Mouse (Mus musculus): Measurements from ENCODE around the gene Flvcr2.

Flvcr2 gene

DNA sequence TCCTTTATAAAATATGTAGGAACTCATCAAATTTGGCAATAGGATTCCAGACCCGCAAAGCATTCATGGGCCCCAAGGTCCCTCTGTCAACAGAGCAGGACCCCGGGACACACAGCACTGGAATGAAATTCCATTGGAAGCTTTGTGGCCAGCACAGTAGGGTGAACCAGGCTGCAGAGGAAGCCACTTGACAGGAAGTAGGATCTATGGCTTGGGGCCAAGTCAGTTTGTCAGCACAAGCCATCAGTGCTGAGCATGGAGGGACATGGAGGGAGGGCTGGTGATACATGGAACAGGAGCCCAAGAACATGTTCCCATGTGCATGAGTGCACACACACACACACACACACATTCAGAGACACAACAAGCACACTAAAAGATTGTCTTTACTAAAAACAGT lies 10.1 kb upstream of the Flvcr2 start:
- DNase-seq = peak; percentile 35 to 41

GRCm38 (mm10) chr12:85736960-85737359 lies 9.4 kb upstream of the Flvcr2 start:
- DNase-seq = no peak

- DNase-seq = peak in 1 of 2 experiments; percentile 22
These were observed 419 bp downstream of the Flvcr2 start for GRCm38 (mm10) chr12:85746696-85747219.

GRCm38 (mm10) chr12:85747343-85747742 lies 1.0 kb downstream of the Flvcr2 start:
- peak in 1 of 2 experiments; percentile 29 for DNase-seq

- no peak for DNase-seq
These were observed 3.5 kb downstream of the Flvcr2 start for GRCm38 (mm10) chr12:85749861-85750260.

GRCm38 (mm10) chr12:85752116-85752515 lies 5.8 kb downstream of the Flvcr2 start:
- no peak for DNase-seq

DNA sequence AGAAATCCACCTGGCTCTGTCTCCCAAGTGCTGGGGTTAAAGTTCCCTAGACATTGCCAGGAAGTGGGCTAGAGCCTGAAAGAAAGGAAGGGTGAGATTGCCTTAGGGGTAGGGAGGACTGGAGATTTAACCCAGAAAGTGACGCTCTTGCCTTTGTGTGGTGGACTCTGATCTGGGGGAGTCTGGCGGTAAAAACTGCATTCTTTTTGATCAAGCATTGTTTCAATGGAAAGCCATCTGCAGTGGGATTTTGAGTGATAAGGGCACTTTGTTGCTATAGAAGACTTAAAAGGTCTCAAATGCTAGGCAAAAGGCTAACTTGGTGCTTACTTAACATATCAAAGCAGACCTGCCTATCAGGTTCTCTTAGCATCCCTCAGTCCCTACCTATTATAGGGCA lies 6.9 kb downstream of the Flvcr2 start:
- no peak for DNase-seq

DNA sequence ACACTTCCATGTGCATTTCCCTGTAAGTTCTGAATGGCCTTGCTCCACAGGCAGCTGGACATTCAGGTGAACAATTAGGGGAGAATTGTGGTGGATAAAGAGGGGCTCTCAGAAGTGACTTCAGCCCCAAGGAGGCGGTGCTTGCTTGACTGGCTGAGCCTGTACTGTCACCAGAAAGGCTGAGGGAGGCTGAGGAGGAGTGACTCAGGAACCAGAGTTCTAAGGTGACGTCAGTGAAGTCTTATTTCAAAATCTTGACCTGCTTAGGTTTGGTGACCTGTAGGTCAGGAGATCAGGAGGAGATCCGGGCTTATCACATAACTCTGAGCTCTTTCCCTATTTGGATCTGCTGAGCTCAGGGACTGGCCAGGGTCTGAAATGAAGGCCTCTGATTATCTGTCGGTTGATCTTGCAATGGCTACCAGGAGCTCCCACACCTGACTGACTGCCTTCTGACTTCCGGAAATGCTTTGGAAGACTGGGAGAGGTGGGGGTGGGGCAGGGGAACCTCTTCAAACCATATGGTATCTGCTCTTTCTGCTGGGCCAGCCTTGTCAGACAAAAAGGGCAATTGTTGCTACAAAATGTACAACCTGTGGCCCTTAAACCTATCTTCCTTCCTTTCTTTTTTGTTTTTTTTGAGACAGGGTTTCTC lies 8.4 kb downstream of the Flvcr2 start:
- DNase-seq = no peak

GRCm38 (mm10) chr12:85756455-85756854 lies 10.1 kb downstream of the Flvcr2 start:
- no peak for DNase-seq

- no peak for DNase-seq
These were observed 10.7 kb downstream of the Flvcr2 start for GRCm38 (mm10) chr12:85757074-85757473.

- peak in 1 of 2 experiments; percentile 37 for DNase-seq
These were observed 12.4 kb downstream of the Flvcr2 start for GRCm38 (mm10) chr12:85758741-85759140.

DNA sequence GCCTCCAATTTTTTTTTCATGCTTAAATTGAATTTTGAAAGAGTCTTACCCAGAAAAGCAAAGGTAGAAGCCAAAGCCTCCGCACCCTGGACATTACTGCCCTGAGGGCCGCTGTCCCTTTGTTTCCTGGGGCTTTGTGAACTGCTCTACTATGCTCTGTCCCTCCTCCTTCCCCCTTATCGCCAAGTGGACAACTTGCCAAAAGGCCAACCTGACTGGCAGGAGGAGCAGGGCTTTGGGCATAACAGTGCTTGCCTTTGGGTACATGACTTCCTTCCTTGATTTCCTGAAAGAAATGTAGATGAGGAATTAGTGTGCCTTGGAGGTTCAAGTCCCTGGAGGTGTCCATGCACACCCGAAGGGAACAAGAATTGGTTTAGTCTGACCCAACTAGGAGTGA lies 15.1 kb downstream of the Flvcr2 start:
- no peak for DNase-seq

GRCm38 (mm10) chr12:85764686-85765085 lies 18.3 kb downstream of the Flvcr2 start:
- DNase-seq = no peak

DNA sequence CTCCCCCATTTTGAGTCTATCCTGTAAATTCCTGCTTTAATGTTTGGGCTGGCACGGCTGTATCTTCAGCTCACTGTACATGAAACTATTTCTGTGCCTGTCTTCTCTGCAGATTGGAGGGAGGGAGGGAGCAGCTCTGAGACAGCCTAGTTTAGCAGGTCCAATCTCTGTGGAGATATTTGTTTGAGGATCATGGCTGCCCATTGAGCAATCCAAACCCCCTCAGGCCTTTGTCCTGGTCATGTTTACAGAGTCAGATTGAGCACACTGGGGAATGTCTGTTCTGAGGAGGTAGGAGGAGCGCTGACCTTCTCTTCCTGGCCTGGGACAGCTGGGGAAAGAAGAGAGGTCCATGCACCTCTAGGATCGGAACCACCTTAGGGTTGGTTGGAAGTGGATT lies 19.9 kb downstream of the Flvcr2 start:
- no peak for DNase-seq

DNA sequence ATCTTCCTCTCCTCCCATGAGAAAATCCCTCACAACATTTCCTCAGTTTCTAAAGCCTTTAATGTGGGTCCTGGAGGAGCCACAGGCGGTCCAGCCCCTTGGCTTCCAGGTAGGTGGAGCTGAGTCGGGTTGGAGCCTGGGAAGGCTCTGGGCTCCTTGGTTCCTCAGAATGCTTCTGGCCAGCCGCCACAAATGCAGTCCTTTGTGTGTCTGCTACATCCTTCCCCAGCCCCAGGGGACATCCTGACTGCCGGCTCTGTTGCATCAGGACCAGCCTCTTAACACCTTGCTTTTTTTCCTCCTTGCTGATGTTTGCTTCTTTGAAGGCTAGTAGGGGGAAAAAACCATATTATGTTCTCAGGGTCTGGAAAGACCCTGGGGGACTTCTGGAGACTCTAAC lies 21.4 kb downstream of the Flvcr2 start:
- DNase-seq = no peak

- DNase-seq = peak; percentile 31 to 35
These were observed 25.0 kb downstream of the Flvcr2 start for GRCm38 (mm10) chr12:85771356-85771755.

DNA sequence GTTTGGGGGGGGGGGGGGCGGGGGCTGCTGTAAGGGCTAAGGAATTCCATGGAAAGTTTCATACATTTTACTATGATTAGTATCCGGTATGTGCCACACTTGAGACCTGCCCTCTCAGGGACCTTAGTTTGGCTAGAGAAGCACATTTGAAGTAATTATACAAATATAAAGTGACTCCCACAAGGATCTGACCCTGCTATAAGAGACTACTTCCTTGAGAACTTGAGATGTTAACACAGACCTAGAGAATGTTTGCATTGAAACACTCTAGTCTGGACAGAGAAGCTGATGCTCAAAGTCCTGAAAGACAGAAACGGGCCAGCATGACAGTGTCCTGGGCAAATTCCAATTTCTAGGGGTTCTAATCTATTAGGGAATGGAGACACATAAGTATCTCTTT lies 32.6 kb downstream of the Flvcr2 start:
- no peak for DNase-seq

DNA sequence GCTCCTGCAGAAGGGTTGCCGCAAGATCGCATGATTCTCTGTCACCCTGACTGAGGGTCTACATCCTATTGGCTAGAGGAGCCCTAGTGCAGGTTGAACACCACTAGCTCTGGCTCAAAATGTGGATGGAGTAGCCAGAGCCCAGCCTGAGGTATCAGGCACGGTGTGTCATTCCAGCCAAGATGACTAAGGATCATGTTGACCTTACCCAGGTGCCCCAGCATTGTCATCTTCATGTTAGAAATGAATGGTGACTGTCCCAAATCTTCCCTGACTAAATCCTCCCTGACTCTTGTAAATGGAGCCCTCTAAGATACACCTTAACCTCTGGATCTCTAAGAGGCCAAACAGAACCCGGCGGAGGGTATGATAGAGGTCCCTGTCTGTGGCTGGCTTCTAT lies 33.4 kb downstream of the Flvcr2 start:
- no peak for DNase-seq

- no peak for DNase-seq
These were observed 35.3 kb downstream of the Flvcr2 start for GRCm38 (mm10) chr12:85781606-85782005.

- no peak for DNase-seq
These were observed 38.8 kb downstream of the Flvcr2 start for GRCm38 (mm10) chr12:85784916-85785815.

GRCm38 (mm10) chr12:85792158-85792557 lies 45.8 kb downstream of the Flvcr2 start:
- DNase-seq = no peak

GRCm38 (mm10) chr12:85792821-85793346 lies 46.5 kb downstream of the Flvcr2 start:
- DNase-seq = peak; percentile 39 to 71

DNA sequence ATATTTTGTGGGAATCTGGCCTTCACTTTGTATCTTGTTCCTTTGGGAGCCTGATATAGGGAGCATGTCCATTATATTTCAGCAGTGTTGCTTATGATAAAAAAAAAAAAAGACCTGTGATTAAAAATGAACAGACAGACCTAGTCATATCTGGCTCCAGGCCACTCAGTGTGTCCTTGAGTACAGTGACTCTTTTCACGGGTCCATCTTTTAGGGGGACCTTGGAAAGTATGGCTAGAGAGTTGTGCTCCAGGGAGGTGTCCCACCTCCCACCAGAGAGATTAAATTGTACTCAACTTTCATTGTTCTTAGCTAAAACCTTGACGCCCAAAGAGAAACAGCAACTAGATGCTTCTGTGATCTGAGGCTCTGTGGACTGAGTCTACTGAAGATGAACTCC lies 47.8 kb downstream of the Flvcr2 start:
- DNase-seq = no peak

DNA sequence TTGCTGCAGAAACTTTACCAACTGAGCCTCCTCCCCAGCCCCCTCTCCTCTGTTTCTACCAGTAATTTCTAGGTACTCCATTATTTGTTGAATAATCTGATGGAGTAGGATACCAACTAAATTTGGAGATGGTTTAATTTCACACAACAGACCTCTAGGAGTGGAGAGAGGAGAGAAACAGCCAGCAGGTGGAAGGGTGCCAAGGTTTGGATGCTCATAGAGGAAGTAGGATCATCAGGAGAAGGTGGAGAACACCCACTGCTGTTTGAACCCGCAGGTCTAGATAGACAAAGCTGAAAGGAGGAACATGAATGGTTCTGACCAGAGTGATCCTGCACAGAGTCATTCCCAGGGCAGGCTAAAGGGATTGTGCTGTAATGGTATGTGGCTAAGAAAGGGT lies 49.2 kb downstream of the Flvcr2 start:
- DNase-seq = no peak

Measured in lung, postnatal 4 days (tissue).